8 mouse cellular contexts compared by ENCODE assay signal in the genomic region with DNA sequence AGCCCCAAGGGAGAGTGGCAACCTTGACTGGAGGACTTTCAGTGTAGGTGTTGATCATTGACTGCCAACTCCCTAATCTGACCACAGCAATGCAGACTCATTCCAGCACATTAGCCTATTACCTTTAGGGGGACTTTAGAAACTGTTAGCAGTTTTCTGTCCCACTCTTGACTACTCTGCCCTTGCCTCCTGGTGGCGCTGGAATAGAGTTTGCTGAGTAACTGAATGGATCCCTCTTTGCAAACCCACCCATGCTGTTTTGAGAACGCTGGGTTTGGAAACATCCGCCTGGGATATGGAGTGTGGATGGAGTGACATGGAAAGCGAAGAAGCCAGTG. TPM values are rescaled to one million over a fixed set of nuclear protein-coding genes. Genes with fewer than 3 reads are reported as not detected.
DNase-seq lines count a peak whose midpoint lies in the region; ATAC-seq and TF ChIP-seq lines count a peak whose summit lies in the region.

No protein-coding gene starts in this region.

- no peaks in the 10 kb centered on the region for H3K4me1 ChIP-seq in embryonic facial prominence, embryonic 14.5 days (ENCODE audit: control insufficient read depth, insufficient read depth, low read length)
- no peaks in the 10 kb centered on the region for H3K4me1 ChIP-seq in hindbrain, postnatal 0 days (ENCODE audit: insufficient read depth, low read length)
- H3K4me1 ChIP-seq in midbrain, postnatal 0 days (ENCODE audit: insufficient read depth, low read length): peaks cover 4% of the 10 kb centered on the region; the same call in 1 of the 2 replicates

- TF ChIP-seq CTCF in layer of hippocampus, adult 2 months (conservative IDR thresholded peaks at IDR 0.05): peak; percentile 54
- TF ChIP-seq CTCF in hindbrain, postnatal 0 days (IDR thresholded peaks at IDR 0.05; ENCODE audit: low read depth): peak; percentile 8; the same call in 1 of the 2 replicates
- peak; percentile 15; the same call in 1 of the 2 replicates for TF ChIP-seq CTCF in midbrain, postnatal 0 days (IDR thresholded peaks at IDR 0.05)

- no peak; the same call in 1 of the 2 replicates for ATAC-seq in embryonic facial prominence, embryonic 14.5 days (ENCODE audit: low read depth)
- ATAC-seq in hindbrain, postnatal 0 days: peak; percentile 77; the same call in 1 of the 2 replicates
- ATAC-seq in midbrain, postnatal 0 days (ENCODE audit: low FRiP score): no peak
- ATAC-seq in erythroid progenitor cell, adult 5-6 weeks (replicated peaks; ENCODE audit: low FRiP score, poor library complexity, severe bottlenecking): no peak

- peaks cover 45% of the 10 kb centered on the region for H3K27me3 ChIP-seq in embryonic facial prominence, embryonic 14.5 days (replicated peaks; ENCODE audit: control insufficient read depth, insufficient read depth, low read length)
- peaks cover 2% of the 10 kb centered on the region; the same call in 1 of the 2 replicates for H3K27me3 ChIP-seq in hindbrain, postnatal 0 days (ENCODE audit: insufficient read depth, low read length)
- peaks cover 19% of the 10 kb centered on the region for H3K27me3 ChIP-seq in midbrain, postnatal 0 days (ENCODE audit: insufficient read depth, low read length)

- H3K9me3 ChIP-seq in embryonic facial prominence, embryonic 14.5 days (ENCODE audit: control insufficient read depth, low read length): no peaks in the 10 kb centered on the region
- no peaks in the 10 kb centered on the region for H3K9me3 ChIP-seq in hindbrain, postnatal 0 days (ENCODE audit: low read length)
- no peaks in the 10 kb centered on the region for H3K9me3 ChIP-seq in midbrain, postnatal 0 days (ENCODE audit: low read length)

- no peak overlapping the region for H3K9ac ChIP-seq in embryonic facial prominence, embryonic 14.5 days (ENCODE audit: low read depth, low read length)
- H3K9ac ChIP-seq in hindbrain, postnatal 0 days (replicated peaks; ENCODE audit: low read length): peak overlapping the region; percentile 51
- peak overlapping the region; percentile 64 for H3K9ac ChIP-seq in midbrain, postnatal 0 days (replicated peaks; ENCODE audit: low read length, poor library complexity, severe bottlenecking)

- H3K4me2 ChIP-seq in embryonic facial prominence, embryonic 14.5 days (ENCODE audit: low read depth, low read length): peak overlapping the region; percentile 94
- H3K4me2 ChIP-seq in hindbrain, postnatal 0 days (ENCODE audit: low read depth, low read length): peak overlapping the region; percentile 92
- peak overlapping the region; percentile 96 for H3K4me2 ChIP-seq in midbrain, postnatal 0 days (ENCODE audit: low read depth, low read length, poor library complexity, severe bottlenecking)

- no peaks in the 10 kb centered on the region for H3K36me3 ChIP-seq in embryonic facial prominence, embryonic 14.5 days (ENCODE audit: control insufficient read depth, insufficient read depth, low read length)
- no peaks in the 10 kb centered on the region for H3K36me3 ChIP-seq in hindbrain, postnatal 0 days (ENCODE audit: insufficient read depth, low read length)
- H3K36me3 ChIP-seq in midbrain, postnatal 0 days (ENCODE audit: insufficient read depth, low read length): no peaks in the 10 kb centered on the region

- 50% methylated on average over 4 of the region's 4 CpGs for WGBS in embryonic facial prominence, embryonic 14.5 days
- WGBS in hindbrain, postnatal 0 days: 41% methylated on average over 4 of the region's 4 CpGs
- WGBS in midbrain, postnatal 0 days: 48% methylated on average over 4 of the region's 4 CpGs

- DNase-seq in layer of hippocampus, adult 2 months (ENCODE audit: low spot score in 2 of 2): no peak
- no peak for DNase-seq in layer of hippocampus, adult 9-10 months (ENCODE audit: low spot score)
- DNase-seq in embryonic facial prominence, embryonic 14.5 days (ENCODE audit: low spot score): no peak
- no peak for DNase-seq in hindbrain, postnatal 0 days (ENCODE audit: low spot score)
- DNase-seq in midbrain, postnatal 0 days (ENCODE audit: low spot score): no peak
- DNase-seq in right cerebral cortex, postnatal 36 days (ENCODE audit: low spot score in 2 of 2): no peak
- no peak for DNase-seq in cerebellum, adult 11 months

- H3K27ac ChIP-seq in layer of hippocampus, adult 2 months: peak overlapping the region; percentile 71; the same call in 1 of the 2 replicates
- H3K27ac ChIP-seq in embryonic facial prominence, embryonic 14.5 days (replicated peaks; ENCODE audit: low read depth, low read length): no peak overlapping the region
- no peak overlapping the region for H3K27ac ChIP-seq in hindbrain, postnatal 0 days
- H3K27ac ChIP-seq in midbrain, postnatal 0 days (ENCODE audit: low read depth, low read length): no peak overlapping the region

- peak overlapping the region; percentile 66 for H3K4me3 ChIP-seq in layer of hippocampus, adult 2 months
- H3K4me3 ChIP-seq in embryonic facial prominence, embryonic 14.5 days (ENCODE audit: low read depth, low read length): peak overlapping the region; percentile 55
- peak overlapping the region; percentile 60 for H3K4me3 ChIP-seq in hindbrain, postnatal 0 days (ENCODE audit: low read length)
- peak overlapping the region; percentile 63 for H3K4me3 ChIP-seq in midbrain, postnatal 0 days (ENCODE audit: low read depth, low read length)

RNA-seq across cellular contexts. Expression of gene Ano4, which starts 0.6 kb away (rescaled TPM):
- 10 to 100 TPM; 17.5 to 19.7 TPM for total RNA-seq in layer of hippocampus, adult 2 months (2021)
- polyA plus RNA-seq in embryonic facial prominence, embryonic 14.5 days (2014; fragmentation: Nextera tagmentation; extraction: Ambion mirVana): 1.0 and 2.3 TPM in 2 replicates
- 11.4 and 12.5 TPM in 2 replicates for total RNA-seq in hindbrain, postnatal 0 days (2014; rRNA removed)
- polyA plus RNA-seq in hindbrain, postnatal 0 days (2015; fragmentation: Nextera tagmentation; extraction: Ambion mirVana): 7.0 and 7.9 TPM in 2 replicates
- 11.3 and 14.7 TPM in 2 replicates for total RNA-seq in midbrain, postnatal 0 days (2014; rRNA removed)
- polyA plus RNA-seq in midbrain, postnatal 0 days (2015; fragmentation: Nextera tagmentation; extraction: Ambion mirVana): 5.8 and 6.2 TPM in 2 replicates
- total RNA-seq in erythroid progenitor cell, adult 5-6 weeks (2015; ENCODE audit: low replicate concordance): not detected in 2 replicates
- total RNA-seq in erythroid progenitor cell, adult 5-6 weeks (2017; ENCODE audit: low replicate concordance): not detected in 2 replicates

Comparison
In these comparisons a context has a peak if more than half of its experiments do, and no peak if none do; other contexts are left out.
1. RNA of gene Ano4, which starts 0.6 kb away (total RNA-seq): 17.5 to 19.7 TPM in layer of hippocampus, adult 2 months, 11.4 to 12.5 TPM in hindbrain, postnatal 0 days and 11.3 to 14.7 TPM in midbrain, postnatal 0 days; not detected in erythroid progenitor cell, adult 5-6 weeks; every median in the first group is over 10 times any median in the second.
2. Peak in every context shown above with its lines, with median percentiles within 50 percentile points of each other: H3K4me3 ChIP-seq, CTCF ChIP-seq and H3K4me2 ChIP-seq.